Mouse (Mus musculus): Measurements from ENCODE around the gene Med31. TPM values are rescaled to one million over a fixed set of nuclear protein-coding genes. Genes with fewer than 3 reads are reported as not detected.
"Not testable (repeated sequence)": the region's sequence is repeated elsewhere in the genome, so short reads cannot be mapped to it uniquely, and the experiment has no call there.

Gene Med31
- polyA plus RNA-seq, 1 experiment from 2014 or later, result 52.1 TPM

DNA sequence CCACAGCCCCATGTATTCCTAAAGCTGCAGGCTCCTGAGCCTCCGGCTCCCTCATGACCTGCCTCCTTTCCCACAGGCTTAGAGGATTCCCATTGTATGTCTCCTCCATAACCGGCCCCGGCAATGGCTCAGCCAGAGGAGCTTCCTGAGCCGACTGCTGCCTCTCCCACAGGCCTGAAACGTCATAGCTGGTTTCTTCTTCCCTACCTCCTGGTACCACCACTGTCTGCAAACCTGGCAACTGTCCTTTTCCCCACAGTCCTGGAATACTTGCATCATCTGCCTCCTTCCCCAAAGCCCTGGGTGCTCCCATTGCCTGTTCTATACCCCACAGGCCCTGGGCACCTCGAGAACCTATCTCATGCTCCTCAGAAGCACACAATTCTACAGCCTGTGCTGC lies 10.1 kb downstream of the Med31 start:
- DNase-seq (ENCODE audit: low spot score), result no peak

DNA sequence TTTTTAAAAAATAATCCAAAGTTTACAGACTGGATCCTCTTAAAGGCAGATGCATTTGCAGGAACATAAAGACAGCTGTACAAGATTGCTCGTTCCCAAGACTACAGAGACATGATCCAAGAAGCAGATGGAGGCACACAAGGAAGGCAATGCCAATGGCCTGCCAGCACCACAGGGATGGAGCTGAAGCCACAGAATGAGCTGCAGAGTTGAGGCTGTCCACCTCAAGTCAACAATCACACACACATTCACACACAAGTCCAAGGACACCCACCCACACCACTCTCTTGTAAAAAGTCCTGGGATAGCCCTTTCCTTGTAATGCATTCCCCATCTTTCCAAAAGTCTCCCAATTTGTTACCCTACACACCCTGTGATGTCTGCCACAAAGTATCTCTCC lies 12.0 kb downstream of the Med31 start:
- DNase-seq (ENCODE audit: low spot score), result no peak

GRCm38 (mm10) chr11:72196506-72196905 lies 18.9 kb downstream of the Med31 start:
- no peak for DNase-seq (ENCODE audit: low spot score)

- no peak for DNase-seq (ENCODE audit: low spot score)
Observed at GRCm38 (mm10) chr11:72194259-72194658, 21.1 kb downstream of the Med31 start.

- DNase-seq (ENCODE audit: low spot score), result no peak
Observed at GRCm38 (mm10) chr11:72190857-72191256, 24.5 kb downstream of the Med31 start.

DNA sequence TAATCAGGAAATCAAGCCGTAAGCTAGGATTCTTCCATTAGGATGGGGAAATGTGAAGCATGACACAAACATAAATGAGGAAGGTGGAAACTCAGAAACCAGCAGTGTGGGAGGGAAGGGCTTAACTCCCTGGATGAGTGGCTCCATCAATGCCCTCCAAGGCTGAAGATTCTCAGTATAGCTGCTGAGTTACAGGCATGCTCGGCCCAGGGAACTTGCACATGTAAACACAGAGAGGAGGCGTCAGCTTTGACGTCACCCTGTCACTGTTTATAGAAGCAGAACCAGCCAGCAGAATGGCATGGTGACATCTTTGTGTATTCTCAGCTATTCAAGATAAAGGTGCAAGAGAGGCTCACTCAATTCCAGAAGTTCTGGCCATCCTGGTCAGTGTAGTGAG lies 31.1 kb downstream of the Med31 start:
- no peak for DNase-seq (ENCODE audit: low spot score)

DNA sequence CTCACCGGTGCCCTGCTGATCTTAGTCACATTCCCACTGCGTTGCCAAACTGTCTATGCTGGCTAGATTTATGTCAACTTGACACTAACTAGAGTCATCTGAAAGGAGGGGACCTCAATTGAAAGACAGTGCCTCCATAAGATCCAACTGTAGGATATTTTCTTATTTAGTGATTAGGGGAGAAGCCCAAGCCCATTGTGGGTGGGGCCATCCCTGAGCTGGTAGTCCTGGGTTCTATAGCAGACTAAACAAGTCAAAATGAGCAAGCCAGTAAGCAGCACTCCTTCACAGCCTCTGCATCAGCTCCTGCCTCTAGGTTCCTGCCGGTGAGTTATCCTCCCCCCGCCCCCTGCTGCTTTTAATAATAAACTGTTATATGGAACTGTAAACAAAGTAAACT lies 34.3 kb downstream of the Med31 start:
- no peak for DNase-seq (ENCODE audit: low spot score)

DNA sequence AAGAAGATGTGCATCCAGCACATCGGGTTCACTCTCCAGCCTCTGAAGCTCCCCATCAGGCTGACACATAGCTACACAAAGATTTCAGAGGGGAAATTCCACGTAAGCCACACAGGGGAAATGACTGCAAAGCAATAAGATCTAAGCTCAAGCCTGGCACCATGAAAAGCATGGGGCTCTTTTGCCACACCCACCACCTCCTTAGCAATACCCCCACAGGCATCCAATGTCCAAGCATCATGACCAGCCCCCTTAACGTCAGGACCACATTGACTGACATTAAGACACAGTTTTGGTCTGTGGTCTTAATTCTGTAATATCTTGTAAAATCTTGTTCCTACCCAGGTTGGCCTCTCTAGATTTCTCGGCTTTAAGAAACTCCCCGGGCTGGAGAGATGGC lies 34.8 kb downstream of the Med31 start:
- DNase-seq (ENCODE audit: low spot score), result no peak

DNA sequence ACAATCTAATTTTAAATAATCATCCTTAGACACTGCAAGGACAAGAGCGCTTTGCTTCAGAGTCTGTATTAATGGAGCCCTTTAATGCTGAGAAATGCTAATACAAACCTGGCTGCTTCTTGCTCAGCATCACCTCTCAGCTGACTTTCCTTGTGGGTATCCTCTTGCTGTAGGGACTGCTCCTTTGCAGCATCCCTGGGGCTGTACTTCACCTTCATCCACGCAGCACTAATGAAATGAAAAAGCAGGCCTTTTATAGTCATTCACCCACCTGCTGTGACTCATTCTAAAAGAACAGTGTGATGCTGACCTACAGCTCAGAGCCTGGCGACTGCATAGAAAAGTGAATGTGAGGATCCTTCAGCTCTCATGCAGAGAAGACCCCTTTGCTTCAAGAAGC lies 38.8 kb downstream of the Med31 start:
- DNase-seq (ENCODE audit: low spot score), result no peak

- no peak for DNase-seq (ENCODE audit: low spot score)
Observed at GRCm38 (mm10) chr11:72175966-72176365, 39.4 kb downstream of the Med31 start.

DNA sequence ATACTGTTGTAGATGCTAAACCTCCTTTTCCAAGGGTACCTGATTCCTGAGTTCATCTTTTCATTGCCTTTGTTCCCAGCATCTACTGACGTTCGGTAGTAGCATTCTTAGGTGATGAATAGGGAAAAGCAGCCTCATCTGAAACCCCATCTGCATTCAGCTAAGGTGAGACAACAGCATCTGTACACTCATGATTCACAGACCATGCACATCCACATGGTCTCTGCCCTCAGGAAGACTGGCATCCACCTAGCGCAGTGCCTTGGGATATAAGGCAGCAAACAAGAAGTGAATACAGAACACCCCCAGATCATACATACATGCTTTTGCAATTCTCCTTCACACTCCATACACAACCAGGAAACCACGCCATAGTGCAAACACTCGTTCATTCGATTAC lies 40.7 kb downstream of the Med31 start:
- no peak for DNase-seq (ENCODE audit: low spot score)

DNA sequence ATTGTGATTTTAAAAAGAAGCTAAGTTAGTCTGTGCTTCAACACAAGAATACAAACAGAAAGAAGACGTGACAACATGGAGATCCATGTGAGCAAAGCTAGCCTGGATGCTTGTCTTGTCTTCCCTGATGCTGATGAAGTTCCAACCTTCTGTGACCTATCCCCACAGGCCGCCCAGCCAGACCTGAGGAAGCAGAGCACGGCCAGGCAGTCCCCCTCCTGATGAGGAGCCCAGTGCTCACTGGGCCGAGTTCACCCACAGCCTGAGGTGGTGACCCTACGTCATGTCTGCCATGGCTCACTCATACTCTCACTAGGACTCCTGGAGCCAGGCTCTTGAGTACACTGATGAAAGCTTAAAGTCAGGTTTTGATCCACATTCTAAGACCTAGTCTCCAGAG lies 41.9 kb downstream of the Med31 start:
- DNase-seq (ENCODE audit: low spot score), result no peak

- DNase-seq (ENCODE audit: low spot score), result not testable (repeated sequence)
Observed at GRCm38 (mm10) chr11:72171906-72172305, 43.5 kb downstream of the Med31 start.

GRCm38 (mm10) chr11:72169871-72170270 lies 45.5 kb downstream of the Med31 start:
- DNase-seq (ENCODE audit: low spot score), result no peak

DNA sequence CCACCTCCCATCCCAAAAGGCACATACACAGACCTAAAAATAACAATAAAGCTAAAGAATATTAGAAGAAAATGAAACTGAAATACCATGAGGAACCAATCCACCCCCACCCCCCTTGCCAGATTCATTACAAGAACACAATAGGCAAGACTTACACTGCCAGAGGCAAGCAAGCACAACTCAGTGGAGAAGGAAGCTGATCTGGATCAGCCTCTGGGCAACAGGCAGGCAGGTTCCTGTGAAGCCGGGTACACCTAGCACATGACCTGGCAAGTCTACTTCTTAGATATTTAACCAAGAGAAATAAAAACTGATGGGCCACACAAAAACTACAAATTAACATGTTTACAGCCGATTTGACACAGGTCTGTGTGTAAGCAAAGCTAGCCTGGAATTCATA lies 52.2 kb downstream of the Med31 start:
- DNase-seq (ENCODE audit: low spot score), result no peak

Other genes with a start within 250 kb of the Med31 start
- 1.2 and 1.6 TPM in 2 replicates for gene Aipl1, start 178.1 kb downstream of the Med31 start, polyA plus RNA-seq (2015; fragmentation: Nextera tagmentation; extraction: Ambion mirVana)
- gene Pimreg, start 173.6 kb downstream of the Med31 start, polyA plus RNA-seq (2015; fragmentation: Nextera tagmentation; extraction: Ambion mirVana), result 74.2 and 88.2 TPM in 2 replicates
- 0.05 and 0.14 TPM in 2 replicates for gene Pitpnm3, start 79.8 kb downstream of the Med31 start, polyA plus RNA-seq (2015; fragmentation: Nextera tagmentation; extraction: Ambion mirVana)
- 0.06 and 0.07 TPM in 2 replicates for gene Gm43951, start 8.8 kb downstream of the Med31 start, polyA plus RNA-seq (2015; fragmentation: Nextera tagmentation; extraction: Ambion mirVana)
- gene 4933427D14Rik, start 8.1 kb downstream of the Med31 start, polyA plus RNA-seq (2015; fragmentation: Nextera tagmentation; extraction: Ambion mirVana), result 19.2 and 20.7 TPM in 2 replicates
- 148 and 164 TPM in 2 replicates for gene Txndc17, start 8.0 kb downstream of the Med31 start, polyA plus RNA-seq (2015; fragmentation: Nextera tagmentation; extraction: Ambion mirVana)
- gene Slc13a5, start 51.6 kb upstream of the Med31 start, polyA plus RNA-seq (2015; fragmentation: Nextera tagmentation; extraction: Ambion mirVana), result not detected in 2 replicates
- gene Xaf1, start 86.0 kb upstream of the Med31 start, polyA plus RNA-seq (2015; fragmentation: Nextera tagmentation; extraction: Ambion mirVana), result 65.3 and 68.3 TPM in 2 replicates
- gene Fbxo39, start 98.9 kb upstream of the Med31 start, polyA plus RNA-seq (2015; fragmentation: Nextera tagmentation; extraction: Ambion mirVana), result 0.16 TPM in 1 of 2 replicates, not detected in the other
- 0.60 and 0.62 TPM in 2 replicates for gene Tekt1, start 146.8 kb upstream of the Med31 start, polyA plus RNA-seq (2015; fragmentation: Nextera tagmentation; extraction: Ambion mirVana)
- 3.3 and 4.1 TPM in 2 replicates for gene Smtnl2, start 196.1 kb upstream of the Med31 start, polyA plus RNA-seq (2015; fragmentation: Nextera tagmentation; extraction: Ambion mirVana)
- gene Ggt6, start 219.9 kb upstream of the Med31 start, polyA plus RNA-seq (2015; fragmentation: Nextera tagmentation; extraction: Ambion mirVana), result 1.0 and 1.1 TPM in 2 replicates
- 124 and 128 TPM in 2 replicates for gene Mybbp1a, start 225.8 kb upstream of the Med31 start, polyA plus RNA-seq (2015; fragmentation: Nextera tagmentation; extraction: Ambion mirVana)

Measured in thymus, postnatal 0 days (tissue).